Mouse (Mus musculus): ENCODE measurements around the gene Zfp750.

- TF ChIP-seq ZNF384 (IDR thresholded peaks at IDR 0.05; ENCODE audit: low read depth, low read length) (no peak), HCFC1 (IDR thresholded peaks at IDR 0.05; ENCODE audit: borderline replicate concordance, insufficient read depth, low read length) (no peak), CHD2 (IDR thresholded peaks at IDR 0.05; ENCODE audit: low read depth, low read length) (no peak), MAFK (IDR thresholded peaks at IDR 0.05; ENCODE audit: insufficient read depth, low read depth, low read length) (no peak)
Observed at GRCm38 (mm10) chr11:121467408-121467807, 51.7 kb downstream of the Zfp750 start.
